Mouse (Mus musculus) embryonic facial prominence, embryonic 11.5 days (tissue): Measurements from ENCODE around the gene H6pd. TPM values are rescaled to one million over a fixed set of nuclear protein-coding genes. Genes with fewer than 3 reads are reported as not detected.

Experiments used
- ATAC-seq: fragments of 200-750 bp; cut with Nextera tagmentation; replicated peaks from 2 replicates; pipeline ENCODE4 v1.8.0; 2017; ENCODE audit warnings: low read depth; ENCODE audit not compliant: insufficient number of reproducible peaks, low FRiP score, low TSS enrichment
- DNase-seq: peaks from one replicate; pipeline ENCODE4 v3.0.0-alpha.2; 2015; ENCODE audit warnings: low spot score
- H3K27ac ChIP-seq: fragments of 300-500 bp; sonication (generic); replicated peaks from 2 replicates; pipeline ENCODE4 v1.5.1; 2014; ENCODE audit warnings: mild to moderate bottlenecking, low read depth, low read length, control low read depth
- H3K27me3 ChIP-seq: fragments of 300-500 bp; sonication (generic); 2 replicates; pipeline ENCODE4 v1.6.1; 2014; ENCODE audit warnings: mild to moderate bottlenecking, low read length, moderate library complexity, mixed read lengths; ENCODE audit not compliant: control insufficient read depth, insufficient read depth
- H3K36me3 ChIP-seq: fragments of 300-500 bp; sonication (generic); replicated peaks from 2 replicates; pipeline ENCODE4 v1.6.1; 2014; ENCODE audit warnings: low read depth, mild to moderate bottlenecking, low read length, moderate library complexity, mixed read lengths; ENCODE audit not compliant: control insufficient read depth, insufficient read depth
- H3K4me1 ChIP-seq: fragments of 300-500 bp; sonication (generic); 2 replicates; pipeline ENCODE4 v1.6.1; 2014; ENCODE audit warnings: low read length, mixed read lengths; ENCODE audit not compliant: control insufficient read depth, insufficient read depth
- H3K4me2 ChIP-seq: fragments of 300-500 bp; sonication (generic); 2 replicates; pipeline ENCODE4 v1.6.1; 2014; ENCODE audit warnings: low read depth, mild to moderate bottlenecking, control low read depth, low read length, moderate library complexity
- H3K4me3 ChIP-seq: fragments of 300-500 bp; sonication (generic); 2 replicates; pipeline ENCODE4 v1.5.1; 2014; ENCODE audit warnings: low read depth, low read length, control low read depth
- H3K9ac ChIP-seq: fragments of 300-500 bp; sonication (generic); replicated peaks from 2 replicates; pipeline ENCODE4 v1.6.1; 2014; ENCODE audit warnings: mild to moderate bottlenecking, control low read depth, low read length
- H3K9me3 ChIP-seq: fragments of 300-500 bp; sonication (generic); replicated peaks from 2 replicates; pipeline ENCODE4 v1.6.1; 2016; ENCODE audit warnings: mild to moderate bottlenecking, low read length, inconsistent platforms, mixed read lengths; ENCODE audit not compliant: control insufficient read depth
- WGBS: fragments of 180-500 bp; shearing (Covaris S2); extraction: QIAGEN DNeasy Blood & Tissue Kit; methylation state at CpG from one replicate; pipeline ENCODE4 v1.1.7; 2014; 5-methylcytosine and 5-hydroxymethylcytosine counted together
- polyA plus RNA-seq: library from polyadenylated mRNA; unstranded; fragments of >200 nt; fragmentation: Nextera tagmentation; extraction: Ambion mirVana; gene quantifications from 2 replicates; pipeline ENCODE4 v1.2.1, GENCODE M21; 2014

H6pd gene
- polyA plus RNA-seq, 1 experiment from 2014 or later, result 3.2 TPM

- Histone ChIP-seq H3K4me2 (no peak overlapping the region), H3K4me1 (no peaks in the 10 kb centered on the region), H3K36me3 (no peaks in the 10 kb centered on the region), H3K27ac (no peak overlapping the region), H3K27me3 (no peaks in the 10 kb centered on the region), H3K9ac (no peak overlapping the region), H3K4me3 (no peak overlapping the region), H3K9me3 (no peaks in the 10 kb centered on the region)
- no peak for DNase-seq
- no peak for ATAC-seq
- 89% methylated on average over 15 of the region's 15 CpGs for WGBS
Measured at GRCm38 (mm10) chr4:150019741-150020380, 11.0 kb upstream of the H6pd start.

GRCm38 (mm10) chr4:150015436-150015835, 6.6 kb upstream of the H6pd start:
- Histone ChIP-seq H3K4me3 (no peak overlapping the region), H3K9me3 (no peaks in the 10 kb centered on the region), H3K36me3 (no peaks in the 10 kb centered on the region), H3K4me1 (no peaks in the 10 kb centered on the region), H3K4me2 (no peak overlapping the region), H3K9ac (no peak overlapping the region), H3K27ac (no peak overlapping the region), H3K27me3 (no peaks in the 10 kb centered on the region)
- no peak for ATAC-seq
- 78% methylated on average over 7 of the region's 7 CpGs for WGBS
- DNase-seq, result no peak

GRCm38 (mm10) chr4:150014378-150015091, 5.7 kb upstream of the H6pd start:
- Histone ChIP-seq H3K4me3 (no peak overlapping the region), H3K4me1 (no peaks in the 10 kb centered on the region), H3K27ac (no peak overlapping the region), H3K4me2 (no peak overlapping the region), H3K36me3 (no peaks in the 10 kb centered on the region), H3K27me3 (no peaks in the 10 kb centered on the region), H3K9ac (no peak overlapping the region), H3K9me3 (no peaks in the 10 kb centered on the region)
- ATAC-seq, result no peak
- no peak for DNase-seq
- 88% methylated on average over 4 of the region's 4 CpGs for WGBS

- Histone ChIP-seq H3K4me3 (no peak overlapping the region), H3K27ac (no peak overlapping the region), H3K9ac (no peak overlapping the region), H3K36me3 (no peaks in the 10 kb centered on the region), H3K4me1 (no peaks in the 10 kb centered on the region), H3K4me2 (no peak overlapping the region), H3K27me3 (no peaks in the 10 kb centered on the region), H3K9me3 (no peaks in the 10 kb centered on the region)
- 87% methylated on average over 5 of the region's 5 CpGs for WGBS
- no peak for DNase-seq
- no peak for ATAC-seq
Measured at GRCm38 (mm10) chr4:150013805-150014204, 5.0 kb upstream of the H6pd start.

GRCm38 (mm10) chr4:150013186-150013690, 4.4 kb upstream of the H6pd start:
- ATAC-seq (no peak), DNase-seq (no peak)
- Histone ChIP-seq H3K27ac (no peak overlapping the region), H3K4me1 (no peaks in the 10 kb centered on the region), H3K27me3 (no peaks in the 10 kb centered on the region), H3K4me3 (no peak overlapping the region), H3K9ac (no peak overlapping the region), H3K4me2 (no peak overlapping the region), H3K36me3 (no peaks in the 10 kb centered on the region), H3K9me3 (no peaks in the 10 kb centered on the region)
- WGBS, result 81% methylated on average over 8 of the region's 8 CpGs

GRCm38 (mm10) chr4:150012322-150012723, 3.5 kb upstream of the H6pd start:
- H3K9ac ChIP-seq, result no peak overlapping the region
- no peak overlapping the region for H3K4me2 ChIP-seq
- no peaks in the 10 kb centered on the region for H3K9me3 ChIP-seq
- H3K4me3 ChIP-seq, result no peak overlapping the region
- no peaks in the 10 kb centered on the region for H3K4me1 ChIP-seq
- WGBS, result 75% methylated on average over 4 of the region's 4 CpGs
- no peaks in the 10 kb centered on the region for H3K36me3 ChIP-seq
- ATAC-seq (no peak), DNase-seq (no peak)
- H3K27me3 ChIP-seq, result no peaks in the 10 kb centered on the region
- H3K27ac ChIP-seq, result no peak overlapping the region

- ATAC-seq, result no peak
- no peaks in the 10 kb centered on the region for H3K4me1 ChIP-seq
Measured at GRCm38 (mm10) chr4:150011564-150012321, 2.9 kb upstream of the H6pd start.

More at GRCm38 (mm10) chr4:150011564-150012321, 2.9 kb upstream of the H6pd start:
- Histone ChIP-seq H3K4me2 (no peak overlapping the region), H3K36me3 (no peaks in the 10 kb centered on the region), H3K27me3 (no peaks in the 10 kb centered on the region), H3K9me3 (no peaks in the 10 kb centered on the region), H3K27ac (no peak overlapping the region), H3K9ac (no peak overlapping the region), H3K4me3 (no peak overlapping the region)
- 46% methylated on average over 10 of the region's 10 CpGs for WGBS
- no peak for DNase-seq
